Mouse (Mus musculus): ENCODE results near the gene Slc2a8.
A peak's percentile ranks its signal among the peaks of the same experiment; 100 is the strongest.

- TF ChIP-seq TAL1 (IDR thresholded peaks at IDR 0.05; ENCODE audit: low read length) (peak; percentile 83), EP300 (IDR thresholded peaks at IDR 0.05; ENCODE audit: low read depth in 1 of 2, low read length in 2 of 2) (peak; percentile 84 to 94), ETS1 (IDR thresholded peaks at IDR 0.05; ENCODE audit: low read depth, low read length) (no peak), POLR2A (IDR thresholded peaks at IDR 0.05; ENCODE audit: control insufficient read depth in 1 of 2, insufficient read depth in 1 of 2, low read depth in 1 of 2, low read length in 2 of 2, poor library complexity in 1 of 2) (no peak), ZC3H11A (IDR thresholded peaks at IDR 0.05; ENCODE audit: low read depth, low read length) (no peak), POLR2AphosphoS2 (IDR thresholded peaks at IDR 0.05; ENCODE audit: low read length) (no peak), CTCF (IDR thresholded peaks at IDR 0.05 in 2 of 3, conservative IDR thresholded peaks at IDR 0.05 in 1 of 3; ENCODE audit: control insufficient read depth in 1 of 3, insufficient read depth in 1 of 3, low read depth in 2 of 3, low read length in 3 of 3, poor library complexity in 1 of 3, severe bottlenecking in 1 of 3) (no peak), MAX (IDR thresholded peaks at IDR 0.05; ENCODE audit: low read length) (no peak), SIN3A (IDR thresholded peaks at IDR 0.05; ENCODE audit: low read length) (0 out of 2 replicates have a peak, but pooled peaks have one; percentile 36), CHD2 (IDR thresholded peaks at IDR 0.05; ENCODE audit: low read length) (no peak), USF1 (IDR thresholded peaks at IDR 0.05; ENCODE audit: low read depth, low read length) (no peak)
Observed at GRCm38 (mm10) chr2:33017191-33017590, 35.3 kb upstream of the Slc2a8 start.
